Mouse (Mus musculus): ENCODE measurements around the gene Ier2. TPM values are rescaled to one million over a fixed set of nuclear protein-coding genes. Genes with fewer than 3 reads are reported as not detected.

Ier2 gene
- 52.3 and 55.9 TPM in 2 replicates for polyA plus RNA-seq (2014; fragmentation: Nextera tagmentation; extraction: Ambion mirVana)

- Histone ChIP-seq H3K4me3 (ENCODE audit: low read depth, low read length) (peak within 1 kb of the TSS; percentile 95), H3K4me2 (peak within 1 kb of the TSS; percentile 93), H3K36me3 (ENCODE audit: control insufficient read depth, insufficient read depth, low read length) (no peaks in the 10 kb centered on the region), H3K27me3 (ENCODE audit: control insufficient read depth, insufficient read depth, low read length) (no peaks in the 10 kb centered on the region), H3K9ac (ENCODE audit: low read depth, low read length) (peak within 1 kb of the TSS; percentile 98), H3K9me3 (replicated peaks; ENCODE audit: control insufficient read depth, low read length) (no peaks in the 10 kb centered on the region), H3K27ac (ENCODE audit: low read depth, low read length) (peak within 1 kb of the TSS; percentile 96), H3K4me1 (ENCODE audit: control insufficient read depth, insufficient read depth, low read length) (peaks cover 34% of the 10 kb centered on the region)
- ATAC-seq (replicated peaks; ENCODE audit: insufficient number of reproducible peaks, low FRiP score, low TSS enrichment) = peak; percentile 69
- WGBS (ENCODE audit: insufficient replicate concordance) = under 1% methylated on average over 27 of the region's 27 CpGs
Measured at GRCm38 (mm10) chr8:84662581-84663065, at the start of gene Ier2. Ier2 (minus strand) TSS chr8:84662852.

GRCm38 (mm10) chr8:84711933-84712758 is 49.5 kb upstream of the Ier2 start:
- peak overlapping the region; percentile 64 for H3K9ac ChIP-seq (ENCODE audit: low read depth, low read length)
- peak; percentile 23 for ATAC-seq (replicated peaks; ENCODE audit: insufficient number of reproducible peaks, low FRiP score, low TSS enrichment)
- H3K9me3 ChIP-seq (replicated peaks; ENCODE audit: control insufficient read depth, low read length) = no peaks in the 10 kb centered on the region
- H3K27me3 ChIP-seq (ENCODE audit: control insufficient read depth, insufficient read depth, low read length) = peaks cover 72% of the 10 kb centered on the region
- no peaks in the 10 kb centered on the region for H3K36me3 ChIP-seq (ENCODE audit: control insufficient read depth, insufficient read depth, low read length)
- WGBS (ENCODE audit: insufficient replicate concordance) = 20% methylated on average over 9 of the region's 11 CpGs
- no peak overlapping the region for H3K4me3 ChIP-seq (ENCODE audit: low read depth, low read length)
- H3K4me1 ChIP-seq (ENCODE audit: control insufficient read depth, insufficient read depth, low read length) = peaks cover 48% of the 10 kb centered on the region
- H3K27ac ChIP-seq (ENCODE audit: low read depth, low read length) = peak overlapping the region; percentile 76
- H3K4me2 ChIP-seq = peak overlapping the region; percentile 4; the same call in 1 of the 2 replicates

- ATAC-seq (replicated peaks; ENCODE audit: insufficient number of reproducible peaks, low FRiP score, low TSS enrichment) = no peak
- peak overlapping the region; percentile 76 for H3K27ac ChIP-seq (ENCODE audit: low read depth, low read length)
- no peak overlapping the region for H3K4me3 ChIP-seq (ENCODE audit: low read depth, low read length)
- H3K36me3 ChIP-seq (ENCODE audit: control insufficient read depth, insufficient read depth, low read length) = no peaks in the 10 kb centered on the region
- H3K9ac ChIP-seq (ENCODE audit: low read depth, low read length) = peak overlapping the region; percentile 40; the same call in 1 of the 2 replicates
- H3K9me3 ChIP-seq (replicated peaks; ENCODE audit: control insufficient read depth, low read length) = no peaks in the 10 kb centered on the region
- peaks cover 72% of the 10 kb centered on the region for H3K27me3 ChIP-seq (ENCODE audit: control insufficient read depth, insufficient read depth, low read length)
- WGBS (ENCODE audit: insufficient replicate concordance) = 48% methylated on average over 3 of the region's 3 CpGs
- H3K4me1 ChIP-seq (ENCODE audit: control insufficient read depth, insufficient read depth, low read length) = peaks cover 53% of the 10 kb centered on the region
- H3K4me2 ChIP-seq = no peak overlapping the region
Measured at GRCm38 (mm10) chr8:84711312-84711711, 48.7 kb upstream of the Ier2 start.

- H3K9ac ChIP-seq (ENCODE audit: low read depth, low read length) = no peak overlapping the region
- H3K27ac ChIP-seq (ENCODE audit: low read depth, low read length) = no peak overlapping the region
- H3K36me3 ChIP-seq (ENCODE audit: control insufficient read depth, insufficient read depth, low read length) = no peaks in the 10 kb centered on the region
- ATAC-seq (replicated peaks; ENCODE audit: insufficient number of reproducible peaks, low FRiP score, low TSS enrichment) = no peak
- peaks cover 71% of the 10 kb centered on the region for H3K27me3 ChIP-seq (ENCODE audit: control insufficient read depth, insufficient read depth, low read length)
- 94% methylated on average over 1 of the region's 1 CpGs for WGBS (ENCODE audit: insufficient replicate concordance)
- H3K9me3 ChIP-seq (replicated peaks; ENCODE audit: control insufficient read depth, low read length) = no peaks in the 10 kb centered on the region
- peaks cover 47% of the 10 kb centered on the region for H3K4me1 ChIP-seq (ENCODE audit: control insufficient read depth, insufficient read depth, low read length)
- no peak overlapping the region for H3K4me3 ChIP-seq (ENCODE audit: low read depth, low read length)
- H3K4me2 ChIP-seq = no peak overlapping the region
Measured at GRCm38 (mm10) chr8:84709931-84710330, 47.3 kb upstream of the Ier2 start.

- 0 out of 2 replicates have a peak overlapping the region, but pooled peaks have one; percentile 8 for H3K9ac ChIP-seq (ENCODE audit: low read depth, low read length)
- no peak overlapping the region; the same call in 1 of the 2 replicates for H3K4me2 ChIP-seq
- H3K4me1 ChIP-seq (ENCODE audit: control insufficient read depth, insufficient read depth, low read length) = peaks cover 54% of the 10 kb centered on the region
- H3K27me3 ChIP-seq (ENCODE audit: control insufficient read depth, insufficient read depth, low read length) = peaks cover 71% of the 10 kb centered on the region
- peak; percentile 58 for ATAC-seq (replicated peaks; ENCODE audit: insufficient number of reproducible peaks, low FRiP score, low TSS enrichment)
- 14% methylated on average over 12 of the region's 12 CpGs for WGBS (ENCODE audit: insufficient replicate concordance)
- no peak overlapping the region for H3K4me3 ChIP-seq (ENCODE audit: low read depth, low read length)
- no peaks in the 10 kb centered on the region for H3K9me3 ChIP-seq (replicated peaks; ENCODE audit: control insufficient read depth, low read length)
- no peak overlapping the region; the same call in 1 of the 2 replicates for H3K27ac ChIP-seq (ENCODE audit: low read depth, low read length)
- H3K36me3 ChIP-seq (ENCODE audit: control insufficient read depth, insufficient read depth, low read length) = no peaks in the 10 kb centered on the region
Measured at GRCm38 (mm10) chr8:84708774-84709475, 46.3 kb upstream of the Ier2 start.

GRCm38 (mm10) chr8:84708071-84708541 is 45.5 kb upstream of the Ier2 start:
- Histone ChIP-seq H3K36me3 (ENCODE audit: control insufficient read depth, insufficient read depth, low read length) (no peaks in the 10 kb centered on the region), H3K27ac (ENCODE audit: low read depth, low read length) (peak overlapping the region; percentile 79), H3K9me3 (replicated peaks; ENCODE audit: control insufficient read depth, low read length) (no peaks in the 10 kb centered on the region), H3K4me2 (peak overlapping the region; percentile 57), H3K9ac (ENCODE audit: low read depth, low read length) (peak overlapping the region; percentile 72; the same call in 1 of the 2 replicates), H3K27me3 (ENCODE audit: control insufficient read depth, insufficient read depth, low read length) (peaks cover 73% of the 10 kb centered on the region), H3K4me1 (ENCODE audit: control insufficient read depth, insufficient read depth, low read length) (peaks cover 54% of the 10 kb centered on the region), H3K4me3 (ENCODE audit: low read depth, low read length) (peak overlapping the region; percentile 51)
- ATAC-seq (replicated peaks; ENCODE audit: insufficient number of reproducible peaks, low FRiP score, low TSS enrichment) = no peak
- WGBS (ENCODE audit: insufficient replicate concordance) = 5% methylated on average over 15 of the region's 15 CpGs

- peaks cover 50% of the 10 kb centered on the region for H3K4me1 ChIP-seq (ENCODE audit: control insufficient read depth, insufficient read depth, low read length)
- peak overlapping the region; percentile 57 for H3K4me2 ChIP-seq
- H3K9me3 ChIP-seq (replicated peaks; ENCODE audit: control insufficient read depth, low read length) = no peaks in the 10 kb centered on the region
- H3K4me3 ChIP-seq (ENCODE audit: low read depth, low read length) = peak overlapping the region; percentile 51
- peaks cover 76% of the 10 kb centered on the region for H3K27me3 ChIP-seq (ENCODE audit: control insufficient read depth, insufficient read depth, low read length)
- peak overlapping the region; percentile 72 for H3K9ac ChIP-seq (ENCODE audit: low read depth, low read length)
- ATAC-seq (replicated peaks; ENCODE audit: insufficient number of reproducible peaks, low FRiP score, low TSS enrichment) = peak; percentile 70
- 3% methylated on average over 22 of the region's 22 CpGs for WGBS (ENCODE audit: insufficient replicate concordance)
- peak overlapping the region; percentile 79 for H3K27ac ChIP-seq (ENCODE audit: low read depth, low read length)
- no peaks in the 10 kb centered on the region for H3K36me3 ChIP-seq (ENCODE audit: control insufficient read depth, insufficient read depth, low read length)
Measured at GRCm38 (mm10) chr8:84707267-84707883, 44.7 kb upstream of the Ier2 start.
